Mouse (Mus musculus) ZHBTc4 (cell line): ENCODE data around the gene Setd5.

Experiments used
- DNase-seq: peaks from one replicate; pipeline ENCODE4 v3.0.0-alpha.2; 2011; ENCODE audit warnings: low read depth, low spot score

Gene Setd5

GRCm38 (mm10) chr6:113184866-113185525 lies 107.8 kb downstream of the Setd5 start:
- no peak for DNase-seq

- DNase-seq, result peak; percentile 76
Observed at GRCm38 (mm10) chr6:113193765-113194460, 116.7 kb downstream of the Setd5 start.

- DNase-seq, result no peak
Observed at GRCm38 (mm10) chr6:113194517-113194840, 117.3 kb downstream of the Setd5 start.

GRCm38 (mm10) chr6:113194841-113195595 lies 117.9 kb downstream of the Setd5 start, which contains the start of gene Lhfpl4:
Lhfpl4 (minus strand) TSS chr6:113195384.
- peak; percentile 39 for DNase-seq

- peak; percentile 27 for DNase-seq
Observed at GRCm38 (mm10) chr6:113195596-113195992, 118.4 kb downstream of the Setd5 start.
